Mouse (Mus musculus): Measurements from ENCODE around the gene Ppp2r5b. TPM values are rescaled to one million over a fixed set of nuclear protein-coding genes. Genes with fewer than 3 reads are reported as not detected.

The Ppp2r5b gene
- polyA plus RNA-seq (2012; rRNA removed), result 154 and 160 TPM in 2 replicates

- Histone ChIP-seq H3K4me3 (ENCODE audit: insufficient read depth, low read length) (peak within 1 kb of the TSS; percentile 51), H3K4me1 (ENCODE audit: control insufficient read depth, insufficient read depth, low read length) (peaks cover 5% of the 10 kb centered on the region), H3K27ac (ENCODE audit: insufficient read depth, low read length) (peak within 1 kb of the TSS; percentile 86)
- peak; percentile 3; the same call in 1 of the 2 replicates for TF ChIP-seq CTCF (IDR thresholded peaks at IDR 0.05; ENCODE audit: extremely low read depth, insufficient read depth, low read length)
- TF ChIP-seq POLR2A (IDR thresholded peaks at IDR 0.05; ENCODE audit: extremely low read depth, insufficient read depth, low read length), result peak; percentile 62; the same call in 1 of the 2 replicates
These were observed at the start of gene Ppp2r5b for GRCm38 (mm10) chr19:6235084-6236052. Ppp2r5b (minus strand) TSS chr19:6235872.

- H3K27ac ChIP-seq (ENCODE audit: insufficient read depth, low read length), result no peak overlapping the region
- H3K4me3 ChIP-seq (ENCODE audit: insufficient read depth, low read length), result no peak overlapping the region
- H3K4me1 ChIP-seq (ENCODE audit: control insufficient read depth, insufficient read depth, low read length), result no peaks in the 10 kb centered on the region
- no peak for TF ChIP-seq POLR2A (IDR thresholded peaks at IDR 0.05; ENCODE audit: extremely low read depth, insufficient read depth, low read length)
- no peak for TF ChIP-seq CTCF (IDR thresholded peaks at IDR 0.05; ENCODE audit: extremely low read depth, insufficient read depth, low read length)
These were observed 49.6 kb upstream of the Ppp2r5b start for GRCm38 (mm10) chr19:6285226-6285625.

- TF ChIP-seq CTCF (IDR thresholded peaks at IDR 0.05; ENCODE audit: extremely low read depth, insufficient read depth, low read length) (no peak), POLR2A (IDR thresholded peaks at IDR 0.05; ENCODE audit: extremely low read depth, insufficient read depth, low read length) (no peak)
- H3K27ac ChIP-seq (ENCODE audit: insufficient read depth, low read length), result no peak overlapping the region
- no peak overlapping the region for H3K4me3 ChIP-seq (ENCODE audit: insufficient read depth, low read length)
- H3K4me1 ChIP-seq (ENCODE audit: control insufficient read depth, insufficient read depth, low read length), result peaks cover 3% of the 10 kb centered on the region; the same call in 1 of the 2 replicates
These were observed 48.8 kb upstream of the Ppp2r5b start for GRCm38 (mm10) chr19:6284502-6284901.

GRCm38 (mm10) chr19:6283001-6283400, 47.3 kb upstream of the Ppp2r5b start:
- TF ChIP-seq POLR2A (IDR thresholded peaks at IDR 0.05; ENCODE audit: extremely low read depth, insufficient read depth, low read length) (no peak), CTCF (IDR thresholded peaks at IDR 0.05; ENCODE audit: extremely low read depth, insufficient read depth, low read length) (no peak)
- Histone ChIP-seq H3K4me3 (ENCODE audit: insufficient read depth, low read length) (no peak overlapping the region), H3K27ac (ENCODE audit: insufficient read depth, low read length) (no peak overlapping the region), H3K4me1 (ENCODE audit: control insufficient read depth, insufficient read depth, low read length) (peaks cover 9% of the 10 kb centered on the region; the same call in 1 of the 2 replicates)

- no peak overlapping the region for H3K27ac ChIP-seq (ENCODE audit: insufficient read depth, low read length)
- TF ChIP-seq CTCF (IDR thresholded peaks at IDR 0.05; ENCODE audit: extremely low read depth, insufficient read depth, low read length), result no peak
- H3K4me1 ChIP-seq (ENCODE audit: control insufficient read depth, insufficient read depth, low read length), result peaks cover 9% of the 10 kb centered on the region; the same call in 1 of the 2 replicates
- H3K4me3 ChIP-seq (ENCODE audit: insufficient read depth, low read length), result no peak overlapping the region
These were observed 45.7 kb upstream of the Ppp2r5b start for GRCm38 (mm10) chr19:6281122-6282020.

GRCm38 (mm10) chr19:6280554-6280953, 44.9 kb upstream of the Ppp2r5b start:
- TF ChIP-seq POLR2A (IDR thresholded peaks at IDR 0.05; ENCODE audit: extremely low read depth, insufficient read depth, low read length) (no peak), CTCF (IDR thresholded peaks at IDR 0.05; ENCODE audit: extremely low read depth, insufficient read depth, low read length) (no peak)

GRCm38 (mm10) chr19:6279481-6280144, 43.9 kb upstream of the Ppp2r5b start:
- Histone ChIP-seq H3K4me3 (ENCODE audit: insufficient read depth, low read length) (no peak overlapping the region), H3K27ac (ENCODE audit: insufficient read depth, low read length) (no peak overlapping the region), H3K4me1 (ENCODE audit: control insufficient read depth, insufficient read depth, low read length) (peaks cover 9% of the 10 kb centered on the region; the same call in 1 of the 2 replicates)
- TF ChIP-seq POLR2A (IDR thresholded peaks at IDR 0.05; ENCODE audit: extremely low read depth, insufficient read depth, low read length) (no peak), CTCF (IDR thresholded peaks at IDR 0.05; ENCODE audit: extremely low read depth, insufficient read depth, low read length) (no peak)

More at GRCm38 (mm10) chr19:6280554-6280953, 44.9 kb upstream of the Ppp2r5b start:
- H3K4me1 ChIP-seq (ENCODE audit: control insufficient read depth, insufficient read depth, low read length), result peaks cover 9% of the 10 kb centered on the region; the same call in 1 of the 2 replicates
- no peak overlapping the region for H3K27ac ChIP-seq (ENCODE audit: insufficient read depth, low read length)
- H3K4me3 ChIP-seq (ENCODE audit: insufficient read depth, low read length), result no peak overlapping the region

- Histone ChIP-seq H3K27ac (ENCODE audit: insufficient read depth, low read length) (peak overlapping the region; percentile 0; the same call in 1 of the 2 replicates), H3K4me1 (ENCODE audit: control insufficient read depth, insufficient read depth, low read length) (peaks cover 9% of the 10 kb centered on the region; the same call in 1 of the 2 replicates), H3K4me3 (ENCODE audit: insufficient read depth, low read length) (peak overlapping the region; percentile 83)
- TF ChIP-seq POLR2A (IDR thresholded peaks at IDR 0.05; ENCODE audit: extremely low read depth, insufficient read depth, low read length), result no peak
- no peak for TF ChIP-seq CTCF (IDR thresholded peaks at IDR 0.05; ENCODE audit: extremely low read depth, insufficient read depth, low read length)
These were observed 42.9 kb upstream of the Ppp2r5b start for GRCm38 (mm10) chr19:6278439-6279073.

All from cortical plate, adult 2 months (tissue).